Mouse (Mus musculus): ENCODE measurements around the gene Csde1. TPM values are rescaled to one million over a fixed set of nuclear protein-coding genes. Genes with fewer than 3 reads are reported as not detected.

The Csde1 gene
- polyA plus RNA-seq, 1 experiment from 2014 or later, result 291 TPM

DNA sequence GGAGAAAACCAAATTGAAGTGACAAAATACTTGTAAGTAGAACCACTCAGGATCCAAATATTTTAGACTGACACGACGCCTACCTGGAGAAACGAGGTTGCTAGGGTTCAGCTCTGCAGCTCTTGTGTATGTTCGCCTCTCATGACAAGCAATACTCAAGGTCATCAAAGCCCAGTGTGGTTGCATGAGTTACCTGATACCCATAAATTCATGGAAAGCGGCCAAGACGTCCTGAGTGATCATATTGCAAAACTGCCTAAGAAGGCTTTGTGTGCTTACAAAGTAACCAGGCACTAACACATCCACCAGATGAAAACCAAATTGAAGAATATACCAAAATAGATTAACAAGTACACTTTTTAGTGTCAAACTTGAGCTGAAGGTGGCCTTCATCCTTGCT is 48.7 kb downstream of the Csde1 start:
- WGBS, result 93% methylated on average over 6 of the region's 6 CpGs
- H3K27me3 ChIP-seq (replicated peaks), result no peaks in the 10 kb centered on the region
- H3K27ac ChIP-seq, result no peak overlapping the region
- H3K4me3 ChIP-seq (replicated peaks), result no peak overlapping the region
- ATAC-seq (ENCODE audit: insufficient read depth, low FRiP score, low read depth), result no peak
- H3K4me1 ChIP-seq, result no peaks in the 10 kb centered on the region
- H3K9ac ChIP-seq, result no peak overlapping the region
- H3K4me2 ChIP-seq, result no peak overlapping the region
- H3K9me3 ChIP-seq, result no peaks in the 10 kb centered on the region
- H3K36me3 ChIP-seq, result peaks cover 20% of the 10 kb centered on the region

DNA sequence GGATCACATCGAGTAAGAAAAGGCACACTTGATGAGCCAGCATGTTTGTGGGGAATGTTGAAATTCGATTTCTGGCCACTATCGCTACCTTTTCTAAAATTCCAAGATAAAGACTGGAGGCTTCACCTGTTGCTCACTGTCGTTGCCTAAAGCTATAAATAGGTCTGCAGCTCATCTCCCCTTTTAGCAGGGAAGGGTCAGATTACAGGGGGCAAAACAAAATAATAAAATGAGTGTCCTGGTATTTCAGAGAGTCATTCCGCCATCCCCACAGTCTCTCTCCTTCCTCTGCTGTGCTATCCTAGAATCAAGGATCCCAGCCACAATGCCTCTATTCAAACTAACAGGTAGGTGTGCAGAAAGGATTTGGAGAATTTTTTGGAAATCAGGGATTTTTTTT is 53.5 kb downstream of the Csde1 start, which contains the start of gene Ampd1:
Ampd1 (plus strand) TSS at position 244 of the 400 bp plus-strand sequence.
- Histone ChIP-seq H3K9me3 (no peaks in the 10 kb centered on the region), H3K27me3 (replicated peaks) (no peaks in the 10 kb centered on the region), H3K27ac (no peak within 1 kb of the TSS), H3K9ac (no peak within 1 kb of the TSS), H3K36me3 (0 out of 2 replicates have a peak, but pooled peaks cover 3% of the 10 kb centered on the region), H3K4me2 (no peak within 1 kb of the TSS), H3K4me3 (replicated peaks) (no peak within 1 kb of the TSS), H3K4me1 (no peaks in the 10 kb centered on the region)
- no peak for ATAC-seq (ENCODE audit: insufficient read depth, low FRiP score, low read depth)
- 62% methylated on average over 5 of the region's 5 CpGs for WGBS

DNA sequence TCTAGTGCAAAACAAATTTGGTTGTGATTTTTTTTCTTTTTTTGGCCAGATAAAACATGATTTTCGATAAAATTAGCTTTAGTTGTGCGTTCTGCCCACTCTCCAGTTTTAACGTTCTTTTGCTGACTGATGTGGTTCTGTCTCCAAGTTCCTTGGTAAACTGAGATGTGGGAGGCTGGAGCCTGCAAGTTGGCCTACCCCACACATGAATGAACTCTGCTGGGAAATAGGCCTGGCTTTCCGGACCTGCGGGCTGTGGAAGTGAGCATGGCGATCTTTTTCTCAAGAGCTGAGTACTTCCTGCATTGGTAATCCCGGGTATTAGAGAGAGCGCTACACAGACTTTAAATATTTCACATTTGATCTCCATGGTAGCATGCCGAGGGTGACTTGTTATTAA is 55.6 kb downstream of the Csde1 start:
- H3K4me2 ChIP-seq, result no peak overlapping the region
- H3K27ac ChIP-seq, result no peak overlapping the region
- ATAC-seq (ENCODE audit: insufficient read depth, low FRiP score, low read depth), result no peak
- 81% methylated on average over 9 of the region's 9 CpGs for WGBS
- no peaks in the 10 kb centered on the region for H3K4me1 ChIP-seq
- H3K9me3 ChIP-seq, result no peaks in the 10 kb centered on the region
- no peaks in the 10 kb centered on the region for H3K36me3 ChIP-seq
- H3K4me3 ChIP-seq (replicated peaks), result no peak overlapping the region
- H3K9ac ChIP-seq, result no peak overlapping the region
- H3K27me3 ChIP-seq (replicated peaks), result no peaks in the 10 kb centered on the region

DNA sequence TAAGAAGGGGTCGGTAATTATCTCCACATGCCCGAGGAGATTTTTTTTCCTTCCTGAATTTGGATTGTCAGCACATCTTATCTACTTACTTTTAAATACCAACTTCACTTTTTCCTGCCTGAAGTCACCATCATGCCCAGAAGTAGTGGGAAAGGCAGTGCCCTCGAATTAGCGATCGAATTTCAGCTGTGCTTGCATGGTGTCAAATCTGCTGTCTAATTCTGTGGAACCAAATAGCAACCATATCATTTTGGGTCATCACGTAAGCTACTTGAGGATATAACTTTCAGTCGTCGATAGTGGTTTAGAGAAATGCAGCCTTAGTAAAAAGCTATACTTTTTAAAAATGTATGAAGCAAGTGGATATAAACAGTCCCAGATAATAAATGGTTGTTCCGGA is 56.2 kb downstream of the Csde1 start:
- H3K9ac ChIP-seq, result no peak overlapping the region
- 88% methylated on average over 9 of the region's 9 CpGs for WGBS

GRCm38 (mm10) chr3:103079301-103079700 is 59.1 kb downstream of the Csde1 start:
- Histone ChIP-seq H3K4me3 (replicated peaks) (no peak overlapping the region), H3K27ac (no peak overlapping the region), H3K36me3 (no peaks in the 10 kb centered on the region), H3K27me3 (replicated peaks) (no peaks in the 10 kb centered on the region), H3K9me3 (no peaks in the 10 kb centered on the region), H3K4me2 (no peak overlapping the region), H3K9ac (no peak overlapping the region), H3K4me1 (no peaks in the 10 kb centered on the region)
- whole genome bisulfite sequencing, result 87% methylated on average over 9 of the region's 9 CpGs
- ATAC-seq (ENCODE audit: insufficient read depth, low FRiP score, low read depth), result no peak

More for the DNA sequence above, 56.2 kb downstream of the Csde1 start:
- ATAC-seq (ENCODE audit: insufficient read depth, low FRiP score, low read depth), result no peak
- Histone ChIP-seq H3K36me3 (no peaks in the 10 kb centered on the region), H3K9me3 (no peaks in the 10 kb centered on the region), H3K4me2 (no peak overlapping the region), H3K27ac (no peak overlapping the region), H3K27me3 (replicated peaks) (no peaks in the 10 kb centered on the region), H3K4me3 (replicated peaks) (no peak overlapping the region), H3K4me1 (no peaks in the 10 kb centered on the region)

DNA sequence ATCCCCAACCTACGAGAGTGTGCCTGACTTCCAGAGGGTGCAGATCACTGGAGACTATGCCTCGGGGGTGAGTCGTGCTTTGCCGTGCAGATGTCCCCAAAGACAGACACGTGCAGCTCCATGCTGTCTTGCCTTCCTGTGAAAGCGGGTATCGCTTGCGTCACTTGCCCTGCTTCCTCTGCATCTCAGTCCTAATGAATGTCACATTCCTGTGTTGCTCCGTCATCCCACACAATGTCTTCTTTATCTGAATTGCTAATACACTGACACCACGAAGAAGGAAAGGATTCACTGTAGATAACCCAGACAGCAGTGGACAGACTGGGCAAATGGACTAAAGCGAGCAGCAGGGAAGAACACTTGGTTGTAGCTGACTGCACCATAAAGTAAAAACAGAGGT is 60.8 kb downstream of the Csde1 start:
- Histone ChIP-seq H3K27me3 (replicated peaks) (no peaks in the 10 kb centered on the region), H3K4me3 (replicated peaks) (no peak overlapping the region), H3K36me3 (no peaks in the 10 kb centered on the region), H3K4me1 (no peaks in the 10 kb centered on the region), H3K27ac (no peak overlapping the region), H3K9ac (no peak overlapping the region), H3K9me3 (no peaks in the 10 kb centered on the region), H3K4me2 (no peak overlapping the region)
- ATAC-seq (ENCODE audit: insufficient read depth, low FRiP score, low read depth), result no peak
- WGBS, result 73% methylated on average over 11 of the region's 11 CpGs

DNA sequence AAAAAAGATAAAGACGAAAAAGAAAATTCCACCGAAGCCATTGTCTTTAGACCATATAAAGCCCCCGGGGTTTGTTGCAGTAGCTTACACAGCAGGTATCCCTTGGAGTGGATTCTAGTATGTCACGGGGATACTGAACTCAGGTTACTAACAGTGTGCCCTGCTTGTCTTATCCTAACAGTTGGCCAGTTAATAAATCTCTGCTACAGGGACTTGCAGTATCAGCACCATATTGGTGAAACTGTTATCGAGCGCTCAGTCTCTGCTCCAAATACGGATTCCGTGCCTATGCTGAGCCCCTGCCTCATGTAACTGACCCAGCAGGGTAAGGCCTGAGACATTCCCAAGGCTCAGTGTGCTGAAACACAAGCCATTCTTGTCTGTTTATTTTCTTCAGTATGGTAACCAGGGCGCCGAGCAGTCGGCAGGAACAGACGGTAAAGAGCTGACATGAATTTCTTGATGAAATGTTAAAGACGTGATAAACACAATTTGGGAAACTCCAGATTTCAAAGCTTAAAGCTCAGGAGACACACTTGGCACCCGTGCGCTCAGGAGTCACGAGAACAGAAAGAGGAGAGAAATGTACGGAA is 61.7 kb downstream of the Csde1 start:
- Histone ChIP-seq H3K27me3 (replicated peaks) (no peaks in the 10 kb centered on the region), H3K27ac (no peak overlapping the region), H3K4me2 (no peak overlapping the region), H3K36me3 (no peaks in the 10 kb centered on the region), H3K9me3 (no peaks in the 10 kb centered on the region), H3K4me1 (no peaks in the 10 kb centered on the region), H3K4me3 (replicated peaks) (no peak overlapping the region), H3K9ac (no peak overlapping the region)
- WGBS, result 81% methylated on average over 17 of the region's 17 CpGs
- ATAC-seq (ENCODE audit: insufficient read depth, low FRiP score, low read depth), result no peak

DNA sequence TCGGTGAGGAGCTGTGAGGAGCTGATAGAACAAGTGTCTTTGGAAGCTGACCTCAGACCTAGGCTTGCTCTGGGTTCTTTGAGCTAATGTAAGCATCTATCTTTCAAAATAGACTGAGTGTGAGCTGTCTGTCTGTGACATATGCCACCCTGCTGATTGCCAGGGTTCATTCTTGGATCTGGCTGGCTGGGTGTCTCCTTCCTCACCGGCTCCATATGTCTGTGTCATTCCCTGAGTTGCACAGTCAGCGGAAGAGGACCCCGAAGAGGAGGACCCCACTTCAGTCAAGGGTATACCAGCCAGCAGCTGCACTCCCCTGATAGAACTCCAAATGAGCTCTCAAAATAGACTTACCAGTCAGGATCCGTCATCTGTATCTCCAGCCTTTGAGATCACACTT is 62.5 kb downstream of the Csde1 start:
- H3K36me3 ChIP-seq, result no peaks in the 10 kb centered on the region
- H3K4me2 ChIP-seq, result no peak overlapping the region
- no peak overlapping the region for H3K9ac ChIP-seq
- 82% methylated on average over 5 of the region's 5 CpGs for WGBS
- H3K9me3 ChIP-seq, result no peaks in the 10 kb centered on the region
- H3K27me3 ChIP-seq (replicated peaks), result no peaks in the 10 kb centered on the region
- H3K27ac ChIP-seq, result no peak overlapping the region
- ATAC-seq (ENCODE audit: insufficient read depth, low FRiP score, low read depth), result no peak
- H3K4me1 ChIP-seq, result no peaks in the 10 kb centered on the region
- H3K4me3 ChIP-seq (replicated peaks), result no peak overlapping the region

DNA sequence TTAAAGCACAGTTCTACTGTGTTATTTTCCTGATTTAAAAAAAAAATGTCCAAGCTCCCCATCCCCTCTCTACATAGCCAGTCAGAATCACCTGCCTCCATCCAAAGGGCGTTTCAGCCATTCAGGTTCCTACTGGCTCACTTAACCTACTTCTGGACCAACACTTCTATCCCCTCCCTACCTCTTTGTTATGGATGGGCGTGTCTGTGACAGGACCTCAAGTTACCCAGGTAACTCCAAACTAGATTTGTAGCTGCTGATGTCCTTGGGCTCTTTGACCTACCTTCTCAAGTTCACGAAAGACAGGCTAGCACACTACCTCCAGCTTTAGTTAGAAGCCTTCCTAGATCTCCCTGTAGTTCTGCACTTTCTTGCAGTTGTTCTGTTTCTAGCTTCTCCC is 65.8 kb downstream of the Csde1 start:
- Histone ChIP-seq H3K27ac (no peak overlapping the region), H3K4me2 (no peak overlapping the region), H3K4me1 (no peaks in the 10 kb centered on the region), H3K9me3 (no peaks in the 10 kb centered on the region), H3K9ac (no peak overlapping the region), H3K36me3 (no peaks in the 10 kb centered on the region), H3K27me3 (replicated peaks) (no peaks in the 10 kb centered on the region), H3K4me3 (replicated peaks) (no peak overlapping the region)
- ATAC-seq (ENCODE audit: insufficient read depth, low FRiP score, low read depth), result no peak
- 64% methylated on average over 3 of the region's 3 CpGs for WGBS

DNA sequence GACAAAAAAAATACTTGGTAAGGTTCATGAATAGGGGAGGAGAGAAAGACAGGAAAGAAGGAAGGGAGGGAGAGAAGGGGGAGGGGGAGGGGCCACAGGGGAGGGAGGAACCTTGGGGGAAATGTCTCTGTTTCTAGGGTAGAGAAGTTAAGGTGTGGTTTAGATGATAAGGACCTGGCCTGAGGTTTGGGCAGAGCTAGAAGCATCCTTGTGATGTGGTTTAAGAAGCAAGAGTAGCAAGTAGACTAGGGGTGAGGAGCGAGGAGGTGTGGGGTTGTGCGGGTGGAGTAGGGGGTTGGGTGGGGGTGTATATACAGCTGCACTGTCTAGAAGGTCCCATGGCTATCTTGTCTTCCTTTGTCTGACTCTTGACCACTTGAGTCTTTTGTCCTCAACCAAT is 71.5 kb downstream of the Csde1 start:
- Histone ChIP-seq H3K36me3 (no peaks in the 10 kb centered on the region), H3K4me2 (no peak overlapping the region), H3K27ac (no peak overlapping the region), H3K4me3 (replicated peaks) (no peak overlapping the region), H3K9ac (no peak overlapping the region), H3K4me1 (no peaks in the 10 kb centered on the region), H3K27me3 (replicated peaks) (no peaks in the 10 kb centered on the region), H3K9me3 (no peaks in the 10 kb centered on the region)
- ATAC-seq (ENCODE audit: insufficient read depth, low FRiP score, low read depth), result no peak
- WGBS, result 76% methylated on average over 2 of the region's 2 CpGs

GRCm38 (mm10) chr3:103098662-103099061 is 78.4 kb downstream of the Csde1 start:
- Histone ChIP-seq H3K9me3 (no peaks in the 10 kb centered on the region), H3K27me3 (replicated peaks) (no peaks in the 10 kb centered on the region), H3K4me3 (replicated peaks) (no peak overlapping the region), H3K36me3 (no peaks in the 10 kb centered on the region), H3K4me2 (no peak overlapping the region), H3K27ac (no peak overlapping the region), H3K9ac (no peak overlapping the region), H3K4me1 (peaks cover 4% of the 10 kb centered on the region; the same call in 1 of the 2 replicates)
- 73% methylated on average over 23 of the region's 23 CpGs for WGBS
- ATAC-seq (ENCODE audit: insufficient read depth, low FRiP score, low read depth), result no peak

- H3K9ac ChIP-seq, result no peak overlapping the region
- no peak for ATAC-seq (ENCODE audit: insufficient read depth, low FRiP score, low read depth)
- no peaks in the 10 kb centered on the region for H3K9me3 ChIP-seq
- no peak overlapping the region for H3K4me3 ChIP-seq (replicated peaks)
- no peak overlapping the region for H3K4me2 ChIP-seq
- WGBS, result 86% methylated on average over 6 of the region's 6 CpGs
- no peaks in the 10 kb centered on the region for H3K36me3 ChIP-seq
- H3K27ac ChIP-seq, result no peak overlapping the region
- peaks cover 4% of the 10 kb centered on the region; the same call in 1 of the 2 replicates for H3K4me1 ChIP-seq
- no peaks in the 10 kb centered on the region for H3K27me3 ChIP-seq (replicated peaks)
Observed at GRCm38 (mm10) chr3:103099667-103100066, 79.4 kb downstream of the Csde1 start.

GRCm38 (mm10) chr3:103100735-103101134 is 80.5 kb downstream of the Csde1 start:
- WGBS, result 52% methylated on average over 2 of the region's 2 CpGs
- H3K36me3 ChIP-seq, result no peaks in the 10 kb centered on the region
- no peak for ATAC-seq (ENCODE audit: insufficient read depth, low FRiP score, low read depth)
- H3K27ac ChIP-seq, result no peak overlapping the region
- peaks cover 4% of the 10 kb centered on the region; the same call in 1 of the 2 replicates for H3K4me1 ChIP-seq
- no peak overlapping the region for H3K4me2 ChIP-seq
- no peaks in the 10 kb centered on the region for H3K9me3 ChIP-seq
- no peak overlapping the region for H3K4me3 ChIP-seq (replicated peaks)
- no peaks in the 10 kb centered on the region for H3K27me3 ChIP-seq (replicated peaks)
- no peak overlapping the region for H3K9ac ChIP-seq

Data from stomach, embryonic 15.5 days (tissue).